Mouse (Mus musculus) bone marrow, adult 2 months (tissue): ENCODE data around the gene Hk1.

Experiments used
- CTCF ChIP-seq: fragments of 200-500 bp; IDR thresholded peaks from 2 replicates; pipeline ENCODE4 v1.5.1; 2011; ENCODE audit warnings: low read length, control low read depth; ENCODE audit not compliant: control insufficient read depth, insufficient read depth
- POLR2A ChIP-seq: fragments of 200-500 bp; IDR thresholded peaks from 2 replicates; pipeline ENCODE4 v1.6.1; 2011; ENCODE audit warnings: low read depth, mild to moderate bottlenecking, control low read depth, low read length, borderline replicate concordance; ENCODE audit not compliant: control insufficient read depth

- TF ChIP-seq POLR2A: no peak
- TF ChIP-seq CTCF: no peak
These were observed 49.9 kb downstream of the Hk1 start for GRCm38 (mm10) chr10:62329846-62330245.
